Mouse (Mus musculus): ENCODE measurements at regions not wholly inside any gene's neighbourhood (a gene's known extent, or its start where the extent isn't known, plus 50 kb on each side); places are given as distances from the start of the nearest gene placed in this dataset.

DNA sequence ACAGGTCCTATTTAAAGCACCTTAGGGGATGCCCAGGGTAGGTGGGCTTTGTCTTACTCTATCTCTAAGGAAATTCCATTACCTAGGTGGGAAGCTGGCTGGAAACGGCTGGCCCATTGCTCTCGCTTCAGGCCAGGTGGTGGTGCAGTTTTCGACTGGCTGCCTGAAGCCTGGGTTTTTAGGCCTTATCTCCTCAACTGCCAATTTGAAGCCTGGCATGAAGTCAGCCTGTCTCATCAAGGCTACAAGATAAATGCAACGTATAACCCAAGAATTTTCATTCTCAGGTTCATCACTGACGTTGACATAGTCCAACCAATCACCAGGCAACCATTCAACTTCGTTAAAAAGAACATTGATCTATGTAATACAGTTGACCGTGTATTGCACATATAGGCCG is 417.3 kb upstream of the Gm6657 start:
- TF ChIP-seq POLR2A (IDR thresholded peaks at IDR 0.05; ENCODE audit: borderline replicate concordance, extremely low read depth, low read depth, low read length) = no peak
- TF ChIP-seq CTCF (IDR thresholded peaks at IDR 0.05; ENCODE audit: insufficient read depth, low read length) = no peak

Measured in lung, adult 2 months (tissue).